Mouse (Mus musculus): ENCODE measurements at regions not wholly inside any gene's neighbourhood (a gene's known extent, or its start where the extent isn't known, plus 50 kb on each side); places are given as distances from the start of the nearest gene placed in this dataset.

DNA sequence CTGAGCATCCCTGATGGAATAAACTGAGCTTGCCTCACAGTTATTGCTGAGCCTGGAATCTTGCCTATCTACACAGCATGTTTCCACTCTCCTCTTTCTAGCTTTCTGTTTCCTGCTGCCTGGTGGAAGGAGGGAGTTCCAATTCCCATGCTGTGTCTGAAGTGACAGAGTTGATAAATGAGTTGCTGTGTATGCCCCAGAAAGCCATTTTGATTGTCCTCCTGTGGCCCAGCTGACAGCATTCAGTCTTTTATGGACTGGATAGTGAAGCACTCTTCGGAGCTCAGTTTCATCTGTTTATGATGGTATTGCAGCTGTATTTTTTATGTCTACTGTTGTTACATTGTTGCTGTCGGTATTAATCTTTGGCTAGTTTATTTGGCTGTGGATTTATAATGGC is 398.0 kb upstream of the Fat3 start:
- no peak for TF ChIP-seq POLR2A (IDR thresholded peaks at IDR 0.05; ENCODE audit: control insufficient read depth in 1 of 2, insufficient read depth in 1 of 2, low read depth in 1 of 2, low read length in 2 of 2, poor library complexity in 1 of 2)
- TF ChIP-seq TBP (IDR thresholded peaks at IDR 0.05; ENCODE audit: low read depth, low read length), result no peak
- no peak for TF ChIP-seq EP300 (IDR thresholded peaks at IDR 0.05; ENCODE audit: low read depth in 1 of 2, low read length in 2 of 2)
- no peak for TF ChIP-seq CTCF (IDR thresholded peaks at IDR 0.05 in 2 of 3, conservative IDR thresholded peaks at IDR 0.05 in 1 of 3; ENCODE audit: control insufficient read depth in 1 of 3, insufficient read depth in 1 of 3, low read depth in 2 of 3, low read length in 3 of 3, poor library complexity in 1 of 3, severe bottlenecking in 1 of 3)
- no peak for TF ChIP-seq ZC3H11A (IDR thresholded peaks at IDR 0.05; ENCODE audit: low read depth, low read length)
- no peak for TF ChIP-seq CHD1 (IDR thresholded peaks at IDR 0.05; ENCODE audit: low read depth, low read length)
- TF ChIP-seq TAL1 (IDR thresholded peaks at IDR 0.05; ENCODE audit: low read length), result no peak
- TF ChIP-seq TCF12 (IDR thresholded peaks at IDR 0.05; ENCODE audit: low read depth, low read length), result no peak
- no peak for TF ChIP-seq MEF2A (IDR thresholded peaks at IDR 0.05; ENCODE audit: extremely low read depth, insufficient replicate concordance, low read depth, low read length, poor library complexity, severe bottlenecking)
